Mouse (Mus musculus): ENCODE data around the gene Ccr2. TPM values are rescaled to one million over a fixed set of nuclear protein-coding genes. Genes with fewer than 3 reads are reported as not detected.
"Not testable (repeated sequence)": the region's sequence is repeated elsewhere in the genome, so short reads cannot be mapped to it uniquely, and the experiment has no call there.

Ccr2 gene
- 5.0 TPM in 1 of 2 replicates, not detected in the other for total RNA-seq (2014; rRNA removed; ENCODE audit: low replicate concordance)
- 0.71 and 0.89 TPM in 2 replicates for polyA plus RNA-seq (2015; fragmentation: Nextera tagmentation; extraction: Ambion mirVana)

DNA sequence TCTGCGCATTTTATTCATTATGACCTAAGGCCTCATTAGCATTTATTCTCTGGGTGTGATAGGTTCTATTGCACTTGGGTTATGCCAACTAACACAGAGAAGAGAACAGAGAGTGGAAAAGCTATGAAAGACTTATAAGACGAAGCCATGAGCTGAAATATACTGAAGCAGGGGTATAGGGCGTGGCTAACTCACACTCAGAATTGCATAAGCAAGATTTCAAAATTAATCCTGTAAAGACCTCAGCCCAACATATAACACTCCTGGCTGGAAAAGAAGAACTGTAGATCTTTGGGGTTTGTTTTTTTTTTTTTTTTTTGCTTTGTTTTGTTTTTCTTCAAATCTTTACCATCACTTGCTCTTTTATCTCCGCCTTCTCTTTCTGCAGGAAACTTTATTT lies at the start of gene Ccr2:
Ccr2 (plus strand) TSS at position 228 of the 400 bp plus-strand sequence.
- no peak for TF ChIP-seq EP300 (IDR thresholded peaks at IDR 0.05; ENCODE audit: low read depth)
- Histone ChIP-seq H3K4me3 (ENCODE audit: low read depth, low read length) (no peak within 1 kb of the TSS), H3K27me3 (ENCODE audit: control insufficient read depth, insufficient read depth, low read length) (no peaks in the 10 kb centered on the region), H3K4me2 (ENCODE audit: low read depth, low read length) (no peak within 1 kb of the TSS), H3K9ac (replicated peaks; ENCODE audit: low read depth, low read length) (no peak within 1 kb of the TSS), H3K4me1 (ENCODE audit: control insufficient read depth, insufficient read depth) (no peaks in the 10 kb centered on the region), H3K9me3 (replicated peaks; ENCODE audit: control insufficient read depth, low read length) (no peaks in the 10 kb centered on the region), H3K27ac (ENCODE audit: low read depth) (no peak within 1 kb of the TSS), H3K36me3 (replicated peaks; ENCODE audit: control insufficient read depth, insufficient read depth, low read length) (no peaks in the 10 kb centered on the region)
- WGBS, result 70% methylated on average over 4 of the region's 4 CpGs
- DNase-seq (ENCODE audit: low spot score) (no peak), ATAC-seq (ENCODE audit: insufficient read depth, low read depth) (no peak)

DNA sequence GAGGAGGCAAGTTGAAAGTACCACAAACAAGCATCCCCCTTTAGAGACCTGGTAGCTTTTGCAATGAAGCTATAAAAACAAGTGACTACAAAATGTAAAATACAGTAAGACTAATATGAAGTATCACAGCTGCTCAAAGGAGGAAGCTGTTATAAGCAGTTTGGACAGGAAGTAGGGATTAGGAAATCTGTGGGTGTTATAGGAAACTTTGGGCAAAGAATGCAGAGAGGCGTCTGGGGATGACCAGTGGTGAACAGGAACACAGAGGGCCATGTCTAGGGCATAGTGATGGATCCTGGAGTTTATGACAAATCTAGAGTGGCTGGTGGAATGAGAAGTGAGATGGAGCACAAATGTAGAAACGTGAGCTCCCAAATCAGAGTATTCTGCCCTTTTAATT lies 48.2 kb upstream of the Ccr2 start:
- TF ChIP-seq EP300 (IDR thresholded peaks at IDR 0.05; ENCODE audit: low read depth) (no peak), CTCF (IDR thresholded peaks at IDR 0.05; ENCODE audit: low read depth) (no peak)
- Histone ChIP-seq H3K4me1 (ENCODE audit: control insufficient read depth, insufficient read depth) (no peaks in the 10 kb centered on the region), H3K9me3 (replicated peaks; ENCODE audit: control insufficient read depth, low read length) (no peaks in the 10 kb centered on the region), H3K4me2 (ENCODE audit: low read depth, low read length) (no peak overlapping the region), H3K36me3 (replicated peaks; ENCODE audit: control insufficient read depth, insufficient read depth, low read length) (no peaks in the 10 kb centered on the region), H3K27ac (ENCODE audit: low read depth) (no peak overlapping the region), H3K4me3 (ENCODE audit: low read depth, low read length) (no peak overlapping the region), H3K9ac (replicated peaks; ENCODE audit: low read depth, low read length) (no peak overlapping the region), H3K27me3 (ENCODE audit: control insufficient read depth, insufficient read depth, low read length) (no peaks in the 10 kb centered on the region)
- ATAC-seq (ENCODE audit: insufficient read depth, low read depth), result no peak
- WGBS, result 28% methylated on average over 2 of the region's 2 CpGs
- DNase-seq (ENCODE audit: low spot score), result no peak

DNA sequence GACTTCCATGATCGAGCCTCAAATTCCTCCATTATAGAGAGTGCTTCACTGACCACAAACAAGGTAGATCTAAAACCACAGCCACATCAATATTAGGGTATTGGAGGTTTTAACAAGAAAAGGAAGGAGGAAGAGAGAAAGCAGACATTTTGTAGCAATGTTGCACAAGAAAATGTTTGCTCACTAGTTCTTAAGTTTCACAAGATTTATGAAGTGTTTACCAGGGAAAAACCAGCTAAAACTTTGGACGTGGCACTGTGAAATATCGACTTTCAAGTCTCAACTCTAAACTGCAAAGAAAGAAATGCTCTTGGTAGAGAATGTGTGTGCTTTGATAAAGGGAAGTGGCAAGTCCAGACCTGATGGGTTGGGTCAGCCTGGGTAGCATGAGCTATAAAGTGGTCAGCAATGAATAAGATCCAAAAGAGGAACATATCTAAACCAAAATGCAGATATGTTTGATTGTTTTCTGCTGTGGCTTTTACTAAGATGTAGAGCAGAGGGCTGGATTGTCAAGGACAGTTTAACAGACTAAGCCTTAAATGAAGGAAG lies 45.5 kb upstream of the Ccr2 start:
- no peak overlapping the region for H3K4me3 ChIP-seq (ENCODE audit: low read depth, low read length)
- 55% methylated on average over 3 of the region's 3 CpGs for WGBS
- no peak overlapping the region for H3K4me2 ChIP-seq (ENCODE audit: low read depth, low read length)

DNA sequence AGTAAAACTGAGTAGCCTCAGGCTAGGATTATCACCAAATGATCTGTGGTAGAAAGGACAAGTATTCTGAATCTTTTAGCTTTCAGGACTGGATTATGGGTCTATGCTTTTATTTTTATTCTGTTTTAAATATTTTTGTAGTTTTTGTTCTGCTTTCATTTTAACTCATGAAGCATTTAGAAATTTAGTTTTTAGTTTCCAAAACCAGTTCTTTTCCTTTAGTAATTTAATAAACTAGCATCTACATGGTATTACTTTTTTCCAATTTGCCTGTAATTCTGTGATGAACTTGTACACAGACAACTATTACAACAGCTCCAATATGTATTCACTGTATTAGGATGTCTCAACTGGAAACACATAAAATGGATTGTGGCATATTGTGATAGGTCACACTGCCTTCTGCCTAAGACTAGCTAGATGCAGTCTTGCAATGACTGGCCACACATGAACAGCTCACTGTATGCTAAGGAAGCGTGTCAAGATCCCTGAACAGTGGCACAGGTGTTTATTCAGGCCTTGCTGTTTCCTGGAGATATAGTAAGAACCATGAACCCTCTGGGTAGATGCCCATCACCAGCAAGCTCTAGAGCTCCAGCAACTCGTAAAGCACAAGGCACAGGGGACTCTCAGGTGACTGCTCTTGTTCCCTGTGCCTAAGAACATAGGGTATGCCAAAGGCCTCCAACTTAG lies 41.9 kb upstream of the Ccr2 start:
- no peaks in the 10 kb centered on the region for H3K4me1 ChIP-seq (ENCODE audit: control insufficient read depth, insufficient read depth)
- no peaks in the 10 kb centered on the region for H3K9me3 ChIP-seq (replicated peaks; ENCODE audit: control insufficient read depth, low read length)
- TF ChIP-seq EP300 (IDR thresholded peaks at IDR 0.05; ENCODE audit: low read depth), result no peak
- H3K9ac ChIP-seq (replicated peaks; ENCODE audit: low read depth, low read length), result no peak overlapping the region
- no peak for DNase-seq (ENCODE audit: low spot score)
- H3K27ac ChIP-seq (ENCODE audit: low read depth), result no peak overlapping the region
- H3K4me3 ChIP-seq (ENCODE audit: low read depth, low read length), result no peak overlapping the region
- H3K36me3 ChIP-seq (replicated peaks; ENCODE audit: control insufficient read depth, insufficient read depth, low read length), result no peaks in the 10 kb centered on the region
- WGBS, result 54% methylated on average over 2 of the region's 2 CpGs
- no peaks in the 10 kb centered on the region for H3K27me3 ChIP-seq (ENCODE audit: control insufficient read depth, insufficient read depth, low read length)
- H3K4me2 ChIP-seq (ENCODE audit: low read depth, low read length), result no peak overlapping the region
- ATAC-seq (ENCODE audit: insufficient read depth, low read depth), result no peak

More for the DNA sequence above, 45.5 kb upstream of the Ccr2 start:
- TF ChIP-seq CTCF (IDR thresholded peaks at IDR 0.05; ENCODE audit: low read depth) (no peak), EP300 (IDR thresholded peaks at IDR 0.05; ENCODE audit: low read depth) (no peak)
- H3K9ac ChIP-seq (replicated peaks; ENCODE audit: low read depth, low read length), result no peak overlapping the region
- no peaks in the 10 kb centered on the region for H3K36me3 ChIP-seq (replicated peaks; ENCODE audit: control insufficient read depth, insufficient read depth, low read length)
- no peaks in the 10 kb centered on the region for H3K27me3 ChIP-seq (ENCODE audit: control insufficient read depth, insufficient read depth, low read length)
- ATAC-seq (ENCODE audit: insufficient read depth, low read depth) (no peak), DNase-seq (ENCODE audit: low spot score) (no peak)
- H3K27ac ChIP-seq (ENCODE audit: low read depth), result no peak overlapping the region
- H3K4me1 ChIP-seq (ENCODE audit: control insufficient read depth, insufficient read depth), result no peaks in the 10 kb centered on the region
- H3K9me3 ChIP-seq (replicated peaks; ENCODE audit: control insufficient read depth, low read length), result no peaks in the 10 kb centered on the region

DNA sequence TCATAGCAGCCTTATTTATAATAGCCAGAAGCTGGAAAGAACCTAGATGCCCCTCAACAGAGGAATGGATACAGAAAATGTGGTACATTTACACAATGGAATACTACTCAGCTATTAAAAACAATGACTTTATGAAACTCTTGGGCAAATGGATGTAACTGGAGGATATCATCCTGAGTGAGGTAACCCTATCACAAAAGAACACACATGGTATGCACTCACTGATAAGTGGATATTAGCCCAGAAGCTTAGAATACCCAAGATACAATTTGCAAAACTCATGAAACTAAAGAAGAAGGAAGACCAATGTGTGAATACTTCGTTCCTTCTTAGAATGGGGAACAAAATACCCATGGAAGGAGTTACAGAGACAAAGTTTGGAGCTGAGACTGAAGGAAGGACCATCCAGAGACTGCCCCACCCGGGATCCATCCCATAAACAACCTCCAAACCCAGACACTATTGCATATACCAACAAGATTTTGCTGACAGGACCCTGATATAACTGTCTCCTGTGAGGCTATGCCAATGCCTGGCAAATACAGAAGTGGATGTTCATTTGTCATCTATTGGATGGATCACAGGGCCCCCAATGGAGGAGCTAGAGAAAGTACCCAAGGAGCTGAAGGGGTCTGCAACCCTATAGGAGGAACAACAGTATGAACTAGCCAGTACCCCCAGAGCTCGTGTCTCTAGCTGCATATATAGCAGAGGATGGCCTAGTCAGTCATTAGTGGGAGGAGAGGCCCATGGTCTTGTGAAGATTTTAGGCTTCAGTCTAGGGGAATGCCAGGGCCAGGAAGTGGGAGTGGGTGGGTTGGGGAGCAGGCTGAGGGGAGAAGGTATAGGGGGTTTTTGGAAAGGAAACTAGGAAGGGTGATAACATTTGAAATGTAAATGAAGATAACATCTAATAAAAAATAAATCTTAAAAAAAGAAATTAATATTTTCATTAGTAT lies 40.0 kb upstream of the Ccr2 start:
- not testable (repeated sequence) for H3K27ac ChIP-seq (ENCODE audit: low read depth); ATAC-seq (ENCODE audit: insufficient read depth, low read depth); H3K9me3 ChIP-seq (replicated peaks; ENCODE audit: control insufficient read depth, low read length); H3K4me1 ChIP-seq (ENCODE audit: control insufficient read depth, insufficient read depth); DNase-seq (ENCODE audit: low spot score); H3K9ac ChIP-seq (replicated peaks; ENCODE audit: low read depth, low read length); H3K4me2 ChIP-seq (ENCODE audit: low read depth, low read length); H3K27me3 ChIP-seq (ENCODE audit: control insufficient read depth, insufficient read depth, low read length); H3K4me3 ChIP-seq (ENCODE audit: low read depth, low read length); H3K36me3 ChIP-seq (replicated peaks; ENCODE audit: control insufficient read depth, insufficient read depth, low read length)
- 40% methylated on average over 3 of the region's 3 CpGs for WGBS
